Comparison of ENCODE assay signal across 8 mouse cellular contexts in the genomic region with DNA sequence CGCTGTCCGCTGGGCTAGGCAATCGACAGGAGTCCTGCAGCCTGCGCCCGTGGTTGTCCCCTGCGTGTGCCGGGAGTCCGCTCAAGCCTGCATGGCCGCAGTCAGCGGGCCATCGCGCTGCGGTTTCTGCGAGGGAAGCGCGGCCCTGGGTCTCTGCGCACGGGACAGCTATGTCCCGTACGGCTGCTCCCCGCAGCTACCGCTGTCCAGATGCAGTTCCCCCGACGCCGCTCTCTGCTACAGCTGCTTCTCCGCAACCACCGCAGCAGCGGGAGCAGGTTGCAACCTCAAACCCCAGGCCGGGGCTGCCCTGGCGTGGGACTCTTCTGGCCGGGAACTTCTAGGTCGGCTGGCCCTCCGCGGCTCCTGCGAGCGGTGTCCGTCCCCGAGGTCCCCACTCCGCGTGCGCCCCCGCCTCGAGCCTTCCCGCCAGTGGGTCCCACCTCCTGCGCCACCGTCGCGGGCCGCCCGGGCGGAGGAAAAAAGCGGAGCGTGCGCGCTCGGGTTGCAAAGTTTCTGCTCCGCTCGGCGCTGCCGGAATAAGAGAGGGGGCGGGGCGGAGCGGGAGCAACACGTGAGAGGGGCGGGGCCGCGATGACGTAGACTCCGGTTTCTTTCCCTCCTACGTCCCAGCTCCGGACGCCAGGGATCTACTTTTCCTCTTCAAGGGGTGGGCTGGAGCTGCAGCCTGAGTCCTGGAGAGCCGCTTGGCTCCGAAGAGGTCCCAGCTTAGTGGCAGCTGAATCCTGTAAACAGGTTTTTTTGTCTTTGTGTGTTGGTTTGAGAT. TPM values are rescaled to one million over a fixed set of nuclear protein-coding genes. Genes with fewer than 3 reads are reported as not detected.
DNase-seq lines count a peak whose midpoint lies in the region; ATAC-seq and TF ChIP-seq lines count a peak whose summit lies in the region.

A gene (minus strand): TSS at position 542 of the 787 bp plus-strand sequence.

- H3K27me3 ChIP-seq in C2C12 (ENCODE audit: control insufficient read depth, insufficient read depth, insufficient read length), result no peaks in the 10 kb centered on the region
- H3K27me3 ChIP-seq in heart, embryonic 13.5 days (replicated peaks), result no peaks in the 10 kb centered on the region
- H3K27me3 ChIP-seq in kidney, postnatal 0 days (ENCODE audit: insufficient read depth, low read length), result no peaks in the 10 kb centered on the region
- H3K27me3 ChIP-seq in liver, adult 2 months (ENCODE audit: control insufficient read depth, insufficient read depth, low read length), result no peaks in the 10 kb centered on the region

- peaks cover 44% of the 10 kb centered on the region for H3K79me3 ChIP-seq in C2C12 (ENCODE audit: low read depth)

- H3K4me2 ChIP-seq in heart, embryonic 13.5 days, result peak within 1 kb of the TSS; percentile 71
- peak within 1 kb of the TSS; percentile 75 for H3K4me2 ChIP-seq in kidney, postnatal 0 days (ENCODE audit: low read length)

- peaks cover 6% of the 10 kb centered on the region for H3K4me1 ChIP-seq in brown adipose tissue, adult 24 weeks (ENCODE audit: control insufficient read depth, insufficient read depth, insufficient read length, low read length)
- H3K4me1 ChIP-seq in heart, embryonic 13.5 days, result peaks cover 52% of the 10 kb centered on the region
- peaks cover 20% of the 10 kb centered on the region; the same call in 1 of the 2 replicates for H3K4me1 ChIP-seq in kidney, postnatal 0 days (replicated peaks; ENCODE audit: insufficient read depth, low read length)
- H3K4me1 ChIP-seq in liver, adult 2 months (ENCODE audit: control insufficient read depth, insufficient read depth, low read length), result peaks cover 14% of the 10 kb centered on the region

- H3K36me3 ChIP-seq in C2C12 (ENCODE audit: control insufficient read depth, insufficient read depth), result peaks cover 6% of the 10 kb centered on the region
- H3K36me3 ChIP-seq in heart, embryonic 13.5 days, result no peaks in the 10 kb centered on the region
- H3K36me3 ChIP-seq in kidney, postnatal 0 days (ENCODE audit: insufficient read depth, low read length), result no peaks in the 10 kb centered on the region
- no peaks in the 10 kb centered on the region for H3K36me3 ChIP-seq in liver, adult 2 months (ENCODE audit: control insufficient read depth, insufficient read depth, low read length)

- ATAC-seq in erythroid progenitor cell, adult 5-6 weeks (replicated peaks; ENCODE audit: low FRiP score, poor library complexity, severe bottlenecking), result peak; percentile 82
- ATAC-seq in heart, embryonic 13.5 days (ENCODE audit: extremely low read depth, insufficient number of reproducible peaks, low FRiP score, low TSS enrichment), result peak; percentile 87
- ATAC-seq in kidney, postnatal 0 days (replicated peaks; ENCODE audit: low FRiP score, low read depth), result peak; percentile 89
- peak; percentile 76 for ATAC-seq in monocyte, adult 5-6 weeks (replicated peaks; ENCODE audit: insufficient number of reproducible peaks, low FRiP score, low TSS enrichment, poor library complexity, severe bottlenecking)

- under 1% methylated on average over 71 of the region's 74 CpGs for WGBS in heart, embryonic 13.5 days
- WGBS in kidney, postnatal 0 days, result under 1% methylated on average over 74 of the region's 74 CpGs
- WGBS in liver, adult 2 months, result 1% methylated on average over 74 of the region's 74 CpGs

- peak within 1 kb of the TSS; percentile 87 for H3K27ac ChIP-seq in brown adipose tissue, adult 24 weeks (replicated peaks; ENCODE audit: low read depth, low read length)
- peak within 1 kb of the TSS; percentile 94 for H3K27ac ChIP-seq in heart, embryonic 13.5 days (replicated peaks)
- peak within 1 kb of the TSS; percentile 93 for H3K27ac ChIP-seq in kidney, postnatal 0 days
- peak within 1 kb of the TSS; percentile 89 for H3K27ac ChIP-seq in liver, adult 2 months (replicated peaks; ENCODE audit: insufficient read depth, low read depth, low read length)

- no peaks in the 10 kb centered on the region for H3K9me3 ChIP-seq in heart, embryonic 13.5 days
- H3K9me3 ChIP-seq in kidney, postnatal 0 days (replicated peaks; ENCODE audit: low read length), result no peaks in the 10 kb centered on the region

- H3K4me3 ChIP-seq in C2C12 (ENCODE audit: insufficient read depth, poor library complexity, severe bottlenecking), result peak within 1 kb of the TSS; percentile 80
- H3K4me3 ChIP-seq in brown adipose tissue, adult 24 weeks (ENCODE audit: insufficient read depth, low read depth, low read length), result peak within 1 kb of the TSS; percentile 90
- peak within 1 kb of the TSS; percentile 69 for H3K4me3 ChIP-seq in heart, embryonic 13.5 days
- peak within 1 kb of the TSS; percentile 79 for H3K4me3 ChIP-seq in kidney, postnatal 0 days (replicated peaks; ENCODE audit: low read depth, low read length)
- peak within 1 kb of the TSS; percentile 97 for H3K4me3 ChIP-seq in liver, adult 2 months (ENCODE audit: insufficient read depth, low read depth, low read length)

- peak; percentile 93 for TF ChIP-seq POLR2A in liver, adult 2 months (IDR thresholded peaks at IDR 0.05; ENCODE audit: extremely low read depth, insufficient read depth, low read length)

- peaks cover 51% of the 10 kb centered on the region for H3K79me2 ChIP-seq in C2C12 (ENCODE audit: control insufficient read depth, insufficient read depth)
- H3K79me2 ChIP-seq in liver, adult 2 months (ENCODE audit: control insufficient read depth, insufficient read depth, low read length), result peaks cover 31% of the 10 kb centered on the region

- peak; percentile 99 for DNase-seq in kidney, postnatal 0 days (ENCODE audit: low spot score)
- peak; percentile 82 for DNase-seq in liver, adult 2 months (ENCODE audit: extremely low read depth, low read depth, low spot score)
- DNase-seq in spleen, postnatal 36 days (ENCODE audit: low spot score in 2 of 2), result peak; percentile 83 to 87

- H3K9ac ChIP-seq in heart, embryonic 13.5 days, result peak within 1 kb of the TSS; percentile 88
- H3K9ac ChIP-seq in kidney, postnatal 0 days (ENCODE audit: low read depth, low read length), result peak within 1 kb of the TSS; percentile 76
- H3K9ac ChIP-seq in liver, adult 2 months (ENCODE audit: low read depth, low read length), result peak within 1 kb of the TSS; percentile 93

- peak within 1 kb of the TSS; percentile 94 for H3ac ChIP-seq in C2C12 (ENCODE audit: control insufficient read depth, insufficient read length, low read depth)

- TF ChIP-seq CTCF in C2C12 (IDR thresholded peaks at IDR 0.05; ENCODE audit: control insufficient read depth, insufficient read depth, insufficient read length), result no peak
- peak; percentile 2; the same call in 1 of the 2 replicates for TF ChIP-seq CTCF in kidney, postnatal 0 days (IDR thresholded peaks at IDR 0.05; ENCODE audit: low read depth)
- TF ChIP-seq CTCF in liver, adult 2 months (IDR thresholded peaks at IDR 0.05; ENCODE audit: low read depth, low read length), result no peak

TF ChIP-seq in C2C12, 6 proteins besides CTCF, POLR2A, EP300 and RAD21:
- TF ChIP-seq CEBPB (IDR thresholded peaks at IDR 0.05; ENCODE audit: low read depth), result no peak
- TF ChIP-seq MAX (IDR thresholded peaks at IDR 0.05), result peak; percentile 37
- no peak for TF ChIP-seq MYOD1 (IDR thresholded peaks at IDR 0.05; ENCODE audit: control insufficient read depth, insufficient read length, low read depth)
- TF ChIP-seq MYOG (IDR thresholded peaks at IDR 0.05; ENCODE audit: control insufficient read depth, extremely low read depth, insufficient read length), result no peak
- TF ChIP-seq USF1 (IDR thresholded peaks at IDR 0.05; ENCODE audit: low read depth), result peak; percentile 80
- no peak for TF ChIP-seq FOSL1 (IDR thresholded peaks at IDR 0.05; ENCODE audit: insufficient read depth, low read length, poor library complexity, severe bottlenecking)

RNA-seq across cellular contexts. Expression of the gene that starts here (rescaled TPM):
- polyA plus RNA-seq in C2C12 (2012; fragmentation: generic; extraction: Trizol), result 15.1 TPM
- polyA plus RNA-seq in brown adipose tissue, adult 24 weeks (2012; ENCODE audit: insufficient read depth, insufficient read length, missing spikeins), result 2.0 and 2.5 TPM in 2 replicates
- 0.72 TPM in 1 of 2 replicates, not detected in the other for total RNA-seq in erythroid progenitor cell, adult 5-6 weeks (2015; ENCODE audit: low replicate concordance)
- 1.0 TPM in 1 of 2 replicates, not detected in the other for total RNA-seq in erythroid progenitor cell, adult 5-6 weeks (2017; ENCODE audit: low replicate concordance)
- polyA plus RNA-seq in heart, embryonic 13.5 days (2015; fragmentation: Nextera tagmentation; extraction: Ambion mirVana), result 5.9 and 6.3 TPM in 2 replicates
- polyA plus RNA-seq in kidney, postnatal 0 days (2015; fragmentation: Nextera tagmentation; extraction: Ambion mirVana), result 18.3 and 19.0 TPM in 2 replicates
- 3.8 and 6.7 TPM in 2 replicates for total RNA-seq in liver, adult 2 months (2014; rRNA removed)
- 3.3 TPM in 2 replicates for polyA plus RNA-seq in liver, adult 2 months (2012; rRNA removed)
- total RNA-seq in monocyte, adult 5-6 weeks (2017), result 5.4 to 7.1 TPM (median 6.8 TPM) in 3 replicates

Comparison
In these comparisons a context has a peak if more than half of its experiments do, and no peak if none do; other contexts are left out.
1. Peak in every context shown above with its lines: DNase-seq, ATAC-seq, H3K4me3 ChIP-seq and H3K27ac ChIP-seq.